Mouse (Mus musculus): ENCODE measurements around the gene Crim1. TPM values are rescaled to one million over a fixed set of nuclear protein-coding genes. Genes with fewer than 3 reads are reported as not detected.

The Crim1 gene
- total RNA-seq, 2 experiments from 2014 or later = 0.84 TPM; not detected in 1

DNA sequence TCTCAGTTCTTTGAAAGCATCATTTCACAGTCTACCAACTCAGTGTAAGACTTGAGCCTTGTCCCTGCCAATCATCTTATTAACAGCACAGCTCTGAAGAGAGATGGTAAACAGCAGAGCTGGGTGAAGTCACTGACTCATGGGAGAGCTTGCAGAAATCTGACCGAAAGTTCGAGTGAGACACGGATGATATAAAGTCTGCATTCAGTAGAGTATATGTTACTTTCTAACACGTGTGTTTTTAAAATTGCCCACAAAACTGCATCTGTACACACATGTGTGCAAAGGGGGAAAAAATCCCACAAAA is 75.4 kb downstream of the Crim1 start:
- no peak for ATAC-seq (replicated peaks; ENCODE audit: low FRiP score, poor library complexity, severe bottlenecking)

DNA sequence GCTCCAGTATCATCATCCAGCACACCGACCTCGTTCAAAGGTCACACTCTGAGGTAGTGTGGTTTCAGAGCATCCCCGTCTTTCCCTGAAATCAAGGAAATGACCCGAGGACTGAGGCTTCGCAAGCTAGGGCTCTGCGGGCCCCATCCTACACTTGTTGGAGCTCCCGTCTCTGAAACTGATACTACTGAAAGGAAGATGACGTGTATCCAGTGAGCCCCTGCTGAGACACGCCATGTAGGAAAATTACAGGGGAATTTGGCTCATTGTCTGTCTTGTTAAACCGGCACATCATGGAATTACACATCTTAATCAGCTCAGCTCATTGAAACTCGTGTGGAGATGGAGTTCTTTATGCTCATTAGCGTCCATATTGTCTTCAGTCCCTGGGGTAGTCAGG is 79.1 kb downstream of the Crim1 start:
- ATAC-seq (replicated peaks; ENCODE audit: low FRiP score, poor library complexity, severe bottlenecking) = no peak

DNA sequence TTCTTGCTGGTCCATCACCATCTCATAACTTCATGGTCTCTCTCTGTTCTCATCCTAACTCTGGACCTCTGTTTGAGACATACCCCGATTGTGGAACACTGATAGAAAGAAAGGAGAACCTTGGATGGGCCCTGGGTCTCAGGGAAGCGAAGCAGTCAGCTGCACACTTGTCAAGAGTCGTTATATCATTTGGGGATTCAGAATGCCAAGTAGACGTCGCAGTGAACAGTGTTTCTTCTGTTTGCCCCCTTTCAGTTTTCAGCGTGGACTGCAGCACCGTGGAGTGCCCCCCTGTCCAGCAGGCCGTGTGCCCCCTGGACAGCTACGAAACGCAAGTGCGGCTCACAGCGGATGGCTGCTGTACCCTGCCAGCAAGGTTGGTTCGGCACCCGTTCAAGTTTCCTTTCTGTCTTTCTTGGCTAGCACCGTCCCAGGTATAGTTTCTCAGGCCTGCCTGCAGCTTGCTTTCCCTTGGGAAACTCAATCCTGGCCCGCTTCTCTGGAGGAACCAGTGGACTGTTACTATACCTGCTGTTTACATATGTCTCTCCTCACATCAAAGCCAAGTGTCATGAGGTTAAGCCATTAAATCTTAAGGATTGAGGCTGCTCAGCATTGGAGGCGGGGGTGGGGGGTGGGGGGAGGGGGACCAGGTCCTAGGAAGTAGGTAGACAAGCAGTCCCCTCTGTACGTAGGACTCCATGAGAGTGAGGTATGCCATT is 81.1 kb downstream of the Crim1 start:
- no peak for ATAC-seq (replicated peaks; ENCODE audit: low FRiP score, poor library complexity, severe bottlenecking)

DNA sequence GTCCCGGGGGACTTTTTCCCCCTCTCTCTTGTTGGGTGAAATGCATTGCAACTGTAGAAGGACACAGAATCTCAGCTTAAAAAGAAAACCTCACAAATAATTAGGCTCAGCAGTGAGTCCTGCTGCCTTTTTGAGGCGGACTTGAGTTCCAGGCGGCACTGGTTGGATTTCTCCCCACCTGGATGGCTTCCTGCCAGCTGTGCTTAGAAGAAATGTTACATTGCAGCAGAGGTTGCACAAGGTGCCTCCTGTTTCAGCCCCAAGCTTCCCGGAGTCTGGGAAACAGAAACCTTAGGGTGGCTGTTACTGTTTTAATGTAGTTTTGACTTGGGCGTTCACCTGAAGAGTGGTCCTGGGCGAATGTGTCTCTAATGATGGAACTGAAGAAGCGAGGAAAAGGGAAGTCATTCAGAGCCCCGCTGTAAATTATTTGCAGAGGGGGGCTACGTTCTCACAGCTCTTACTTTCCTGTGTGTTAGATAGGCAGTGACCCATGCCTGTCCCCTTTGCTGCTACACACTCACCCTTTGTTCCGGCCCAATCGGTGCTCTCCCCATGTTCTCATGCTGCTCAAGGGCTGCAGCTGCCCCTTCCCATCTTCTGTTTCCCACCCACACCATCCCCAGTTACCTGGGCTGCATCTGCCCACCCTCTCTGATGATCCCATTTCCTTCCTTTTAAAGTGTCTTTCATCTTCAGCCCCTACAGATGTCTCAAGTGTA is 83.4 kb downstream of the Crim1 start:
- ATAC-seq (replicated peaks; ENCODE audit: low FRiP score, poor library complexity, severe bottlenecking) = no peak

DNA sequence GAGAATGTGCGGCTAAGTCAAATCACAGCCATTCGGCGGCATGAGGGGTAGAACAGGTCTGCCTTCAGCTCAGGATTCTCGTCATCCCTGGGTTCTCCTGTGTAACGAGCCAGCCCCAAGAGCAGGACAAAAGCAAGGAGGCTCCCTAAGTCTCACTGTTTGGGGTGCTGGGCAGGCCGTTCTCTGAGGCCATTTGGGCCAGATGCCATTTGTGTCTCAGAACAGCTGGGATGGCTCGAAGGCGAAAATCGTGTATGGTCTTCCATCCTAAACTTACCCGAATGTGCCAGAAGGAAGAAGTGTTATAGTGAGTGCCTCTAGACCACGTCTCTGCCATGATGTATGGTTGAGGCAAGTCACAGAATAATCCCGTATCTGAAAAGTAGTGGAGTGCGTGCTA is 86.0 kb downstream of the Crim1 start:
- ATAC-seq (replicated peaks; ENCODE audit: low FRiP score, poor library complexity, severe bottlenecking) = no peak

DNA sequence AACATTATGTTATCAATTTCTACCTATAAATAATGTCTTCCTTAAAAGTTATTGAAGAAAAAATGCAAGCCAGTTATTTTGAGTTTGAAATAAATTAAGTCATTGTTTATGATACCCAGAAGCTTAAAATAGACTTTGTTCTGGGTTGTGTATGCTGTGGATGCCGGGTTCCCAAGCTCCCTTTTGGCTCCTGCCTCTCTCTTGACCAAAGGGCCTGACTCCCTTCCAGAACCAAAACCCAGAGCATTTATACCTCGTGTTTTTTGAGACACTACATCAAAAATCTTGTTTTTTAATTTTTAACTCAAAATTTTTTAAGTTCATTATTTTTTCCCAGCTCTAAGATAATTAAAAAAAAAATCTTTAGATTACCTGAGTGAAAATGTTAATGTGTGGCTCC is 87.3 kb downstream of the Crim1 start:
- ATAC-seq (replicated peaks; ENCODE audit: low FRiP score, poor library complexity, severe bottlenecking) = no peak

DNA sequence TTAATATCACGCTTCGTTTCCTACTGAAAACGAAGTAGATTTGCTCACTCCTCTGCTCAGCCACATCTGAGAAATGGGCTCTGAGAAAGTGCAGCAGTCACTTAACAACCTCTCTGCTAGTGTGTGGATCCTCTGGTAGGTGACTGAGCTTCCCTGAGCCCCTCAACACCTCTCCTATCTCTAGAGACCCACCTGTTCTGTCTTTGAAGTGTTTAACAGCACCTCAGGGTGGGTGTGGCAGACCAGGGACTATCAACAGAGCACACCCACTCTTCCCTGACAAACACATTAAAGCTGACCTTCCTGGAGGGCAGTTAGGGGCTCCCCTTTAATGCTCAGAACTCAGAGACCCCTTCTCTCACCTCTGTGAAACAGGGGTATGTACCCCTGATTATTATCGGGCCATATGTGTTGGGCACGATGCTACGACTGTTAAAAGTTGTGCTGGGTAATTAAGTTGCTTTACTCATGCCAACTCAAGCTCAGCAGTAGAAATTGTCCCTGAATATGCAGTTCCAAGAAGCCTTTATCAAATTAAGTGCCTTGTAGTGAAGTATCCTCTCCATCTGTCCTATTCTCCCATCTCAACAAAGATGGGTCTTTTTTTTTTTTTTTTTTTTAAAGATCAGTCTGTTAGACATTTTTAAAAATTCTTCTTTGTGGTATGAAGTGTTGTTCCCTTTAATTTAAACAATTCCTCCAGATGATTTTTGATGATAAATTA is 90.3 kb downstream of the Crim1 start:
- ATAC-seq (replicated peaks; ENCODE audit: low FRiP score, poor library complexity, severe bottlenecking) = no peak

DNA sequence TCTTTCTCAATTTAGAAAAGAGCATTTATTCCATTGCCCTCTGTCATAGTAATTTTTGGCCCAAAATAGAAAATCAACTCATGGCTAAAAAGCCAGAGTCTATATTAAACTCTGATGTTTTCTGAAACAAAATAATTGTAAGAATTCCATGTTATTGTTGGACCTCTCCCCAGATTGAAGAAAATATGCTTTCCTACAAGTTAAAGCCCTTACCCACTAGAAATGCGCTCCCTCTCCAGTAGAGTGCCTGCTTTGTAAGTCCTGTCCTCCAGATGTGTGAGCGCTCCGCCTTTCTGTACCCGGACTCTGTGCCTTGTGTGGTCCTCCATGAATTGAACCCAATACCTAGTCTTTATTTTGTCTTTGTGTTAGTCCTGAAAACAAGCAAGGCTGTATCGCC is 91.0 kb downstream of the Crim1 start:
- no peak for ATAC-seq (replicated peaks; ENCODE audit: low FRiP score, poor library complexity, severe bottlenecking)

DNA sequence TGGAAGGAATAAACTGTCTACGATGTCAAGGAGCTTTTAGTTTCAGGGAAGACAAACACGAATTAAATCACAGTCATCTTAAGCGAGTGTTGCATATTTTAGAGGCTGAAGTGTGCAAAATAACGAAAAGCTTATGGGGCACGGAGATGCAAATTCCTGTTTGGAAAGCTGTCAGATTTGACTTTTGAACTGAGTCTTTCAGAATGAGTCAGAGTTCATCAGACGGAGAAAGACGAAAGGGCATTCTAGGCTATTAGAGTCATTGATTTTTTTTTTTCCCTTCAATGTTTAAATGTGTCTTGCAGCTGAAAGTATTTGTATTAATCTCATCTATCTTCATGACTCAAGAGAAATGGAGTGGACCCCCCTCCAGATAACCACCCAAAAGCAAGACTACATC is 92.3 kb downstream of the Crim1 start:
- ATAC-seq (replicated peaks; ENCODE audit: low FRiP score, poor library complexity, severe bottlenecking) = no peak

DNA sequence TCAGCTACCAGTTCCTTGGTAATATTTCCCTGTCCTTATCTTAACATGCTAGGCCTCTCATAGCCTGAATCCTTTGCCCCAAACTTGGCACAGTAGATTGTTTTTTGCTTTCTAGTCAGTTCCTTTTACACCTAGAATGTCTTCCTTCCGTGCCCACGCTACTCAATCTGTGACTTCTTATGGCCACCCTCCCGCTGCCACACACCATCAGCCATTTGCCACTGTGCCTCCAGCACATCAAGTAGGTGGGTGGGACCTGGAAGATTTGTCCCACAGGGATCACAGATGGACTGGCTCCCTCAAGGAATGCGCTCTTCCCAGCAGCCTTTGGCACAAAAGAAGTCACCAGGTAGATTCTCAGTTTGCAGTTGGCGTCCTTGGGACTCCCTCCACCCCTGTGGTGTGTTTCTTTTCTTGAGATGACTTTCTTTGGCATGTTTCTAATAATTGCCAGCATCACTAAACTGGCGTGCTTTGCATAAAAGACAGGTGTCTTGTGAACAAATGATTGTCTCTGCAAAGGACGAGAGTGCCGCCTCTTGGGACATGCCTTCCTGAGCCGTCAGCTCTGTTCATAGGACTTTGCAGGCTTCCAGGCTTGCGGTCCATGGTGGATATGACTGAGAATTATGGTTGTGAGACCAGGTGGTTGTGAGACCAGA is 92.9 kb downstream of the Crim1 start:
- no peak for ATAC-seq (replicated peaks; ENCODE audit: low FRiP score, poor library complexity, severe bottlenecking)

DNA sequence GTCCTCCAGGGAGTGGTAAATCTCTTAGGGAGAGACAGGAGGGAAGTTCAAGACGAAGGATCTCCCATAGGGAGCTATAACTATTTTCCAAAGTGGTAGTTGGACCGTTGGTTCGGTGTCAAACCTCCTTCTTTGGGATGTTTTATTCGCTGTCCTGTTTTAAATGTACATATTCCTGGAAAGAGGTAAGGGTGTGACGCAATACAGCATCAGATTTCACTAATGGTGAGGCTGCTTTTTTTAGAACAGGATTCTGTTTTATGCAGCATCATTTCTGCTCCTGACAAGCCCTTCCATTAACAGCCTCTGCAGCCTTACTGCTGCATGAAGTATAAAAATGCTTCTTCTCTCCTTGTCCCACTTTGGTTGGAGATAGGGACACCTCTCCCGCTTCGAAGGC is 95.9 kb downstream of the Crim1 start:
- ATAC-seq (replicated peaks; ENCODE audit: low FRiP score, poor library complexity, severe bottlenecking) = no peak

DNA sequence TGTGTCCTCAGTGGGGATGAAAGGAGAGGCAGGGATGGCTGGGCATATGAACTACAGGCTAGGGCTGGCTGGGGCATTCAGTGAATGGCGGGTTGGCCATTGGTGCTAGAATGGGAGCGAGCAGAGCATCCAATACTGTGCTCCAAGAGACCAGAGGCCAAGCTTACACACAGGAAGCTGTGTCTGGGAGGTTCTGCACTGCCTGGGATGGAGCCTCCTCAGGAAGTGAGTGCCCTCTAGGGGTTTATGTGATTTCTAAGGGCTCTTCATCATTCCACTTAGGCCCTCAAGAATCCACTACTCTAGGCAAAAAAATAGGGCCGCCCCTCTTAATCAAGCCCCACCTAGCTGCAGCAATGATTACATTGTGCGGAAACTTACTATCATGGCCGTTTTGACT is 98.1 kb downstream of the Crim1 start:
- ATAC-seq (replicated peaks; ENCODE audit: low FRiP score, poor library complexity, severe bottlenecking) = no peak

DNA sequence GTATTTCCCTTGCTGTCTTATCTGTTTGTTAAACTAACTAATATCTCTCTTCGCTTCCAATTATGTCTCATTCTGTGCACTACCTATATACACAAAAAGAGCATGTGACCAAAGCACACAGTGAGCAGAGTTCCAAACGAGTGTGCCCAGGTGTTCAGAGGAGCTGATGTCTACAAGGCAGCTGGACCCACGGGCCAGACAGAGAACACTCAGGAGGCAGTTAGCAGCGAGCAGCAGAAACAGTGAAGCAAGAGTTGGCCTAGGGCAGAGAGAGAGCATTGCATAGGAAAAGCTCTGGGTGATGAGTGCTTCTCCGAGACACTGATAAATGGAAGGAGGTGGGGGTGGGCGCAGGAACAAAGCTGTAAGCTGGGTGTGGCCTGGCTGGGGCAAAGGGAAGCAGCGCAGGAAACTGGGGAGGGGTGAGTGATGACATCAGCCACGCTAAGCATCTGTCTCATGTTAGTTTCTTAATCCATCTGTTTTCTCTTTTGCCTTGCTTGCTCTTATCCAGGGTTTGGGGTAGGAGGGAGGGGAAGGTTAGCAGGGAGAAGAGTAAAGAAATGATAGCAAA is 99.0 kb downstream of the Crim1 start:
- ATAC-seq (replicated peaks; ENCODE audit: low FRiP score, poor library complexity, severe bottlenecking) = no peak

DNA sequence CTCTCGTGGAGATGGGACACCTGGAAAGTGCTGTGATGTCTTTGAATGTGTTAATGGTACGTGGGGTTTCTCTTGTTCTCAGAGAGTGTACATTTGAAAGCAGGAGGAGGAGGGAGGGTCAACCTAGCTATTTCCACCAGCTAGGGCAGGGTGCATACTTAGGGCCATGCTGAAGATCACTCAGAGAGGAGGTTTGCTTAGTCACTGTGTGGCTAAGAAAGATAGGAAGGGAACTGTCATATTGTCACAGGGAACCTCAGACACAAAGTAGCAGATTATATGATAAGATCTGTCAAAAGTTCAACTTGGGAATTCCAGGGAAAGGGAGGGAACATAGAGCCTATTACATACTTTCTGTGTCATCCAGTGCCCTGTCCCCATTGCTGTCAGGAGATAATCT is 103.0 kb downstream of the Crim1 start:
- ATAC-seq (replicated peaks; ENCODE audit: low FRiP score, poor library complexity, severe bottlenecking) = no peak

DNA sequence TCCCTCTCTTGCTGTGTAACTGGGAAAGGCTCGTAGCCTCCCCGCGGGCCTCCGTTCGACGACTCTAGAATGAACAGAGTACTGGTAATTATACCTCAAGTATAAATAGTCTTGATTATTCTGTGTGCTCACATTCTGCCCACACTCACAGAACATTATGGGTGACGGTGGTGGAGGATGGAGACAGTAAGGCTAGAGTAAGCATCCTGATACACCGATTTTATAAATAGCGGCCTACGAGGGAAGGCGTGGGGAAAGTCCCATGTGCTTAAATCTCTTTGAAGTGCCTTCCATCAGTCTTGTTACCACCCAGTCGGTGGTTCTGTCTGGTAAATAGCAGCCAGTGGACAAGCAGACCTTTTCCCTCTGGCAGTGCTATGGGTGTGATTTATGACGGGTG is 104.0 kb downstream of the Crim1 start:
- no peak for ATAC-seq (replicated peaks; ENCODE audit: low FRiP score, poor library complexity, severe bottlenecking)

DNA sequence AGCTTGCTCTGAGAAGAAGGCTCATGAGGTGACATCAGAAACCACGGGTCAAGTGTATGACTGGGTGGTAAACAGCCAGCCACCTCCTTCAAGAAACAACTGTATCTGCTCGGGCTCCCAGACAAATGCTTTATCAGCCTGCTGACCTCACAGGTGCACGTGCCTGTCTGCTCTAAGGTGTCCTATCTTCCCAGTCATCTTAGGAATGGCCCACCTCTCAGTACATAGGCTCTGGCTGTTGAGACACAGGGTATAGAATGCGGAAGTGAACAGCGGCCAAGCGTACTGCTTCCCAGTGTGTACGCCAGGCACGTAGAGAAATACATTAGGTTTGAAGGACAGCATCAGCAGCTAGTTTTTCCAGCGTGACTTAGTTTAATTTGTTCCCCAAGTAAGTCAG is 106.4 kb downstream of the Crim1 start:
- no peak for ATAC-seq (replicated peaks; ENCODE audit: low FRiP score, poor library complexity, severe bottlenecking)

DNA sequence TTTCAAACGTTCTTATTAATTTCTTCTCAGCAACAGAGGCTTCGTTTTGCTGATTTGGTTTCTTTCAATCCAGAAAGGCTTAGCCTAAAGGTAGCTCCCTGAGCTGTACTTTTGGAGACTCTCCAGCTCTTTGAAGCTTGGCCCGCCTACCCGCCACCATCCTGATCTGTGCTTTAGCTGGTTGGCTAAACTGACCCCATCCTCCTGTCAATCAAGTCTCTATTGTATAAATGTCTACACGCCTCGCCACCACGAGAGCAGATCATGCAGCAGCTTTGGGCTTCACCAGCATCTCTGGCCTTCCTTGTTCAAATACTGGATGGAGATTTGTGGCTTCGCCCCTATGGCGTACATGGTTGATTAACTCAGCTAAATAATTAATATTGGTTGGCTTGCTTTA is 108.2 kb downstream of the Crim1 start:
- ATAC-seq (replicated peaks; ENCODE audit: low FRiP score, poor library complexity, severe bottlenecking) = no peak

DNA sequence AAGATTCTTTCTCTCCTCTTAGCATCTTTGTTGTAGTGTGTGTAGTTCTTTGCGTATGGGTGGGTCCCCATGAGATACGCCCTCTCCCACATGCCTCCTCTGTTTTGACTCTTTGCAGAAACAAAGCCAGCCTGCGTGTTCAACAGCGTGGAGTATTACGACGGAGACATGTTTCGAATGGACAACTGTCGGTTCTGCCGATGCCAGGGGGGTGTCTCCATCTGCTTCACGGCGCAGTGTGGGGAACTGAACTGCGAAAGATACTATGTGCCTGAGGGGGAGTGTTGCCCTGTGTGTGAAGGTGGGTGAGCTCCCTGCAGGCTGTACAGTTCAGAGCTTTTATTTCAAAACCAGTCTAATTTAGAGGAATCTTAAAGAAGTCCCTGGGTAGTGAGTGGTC is 113.0 kb downstream of the Crim1 start:
- no peak for ATAC-seq (replicated peaks; ENCODE audit: low FRiP score, poor library complexity, severe bottlenecking)

DNA sequence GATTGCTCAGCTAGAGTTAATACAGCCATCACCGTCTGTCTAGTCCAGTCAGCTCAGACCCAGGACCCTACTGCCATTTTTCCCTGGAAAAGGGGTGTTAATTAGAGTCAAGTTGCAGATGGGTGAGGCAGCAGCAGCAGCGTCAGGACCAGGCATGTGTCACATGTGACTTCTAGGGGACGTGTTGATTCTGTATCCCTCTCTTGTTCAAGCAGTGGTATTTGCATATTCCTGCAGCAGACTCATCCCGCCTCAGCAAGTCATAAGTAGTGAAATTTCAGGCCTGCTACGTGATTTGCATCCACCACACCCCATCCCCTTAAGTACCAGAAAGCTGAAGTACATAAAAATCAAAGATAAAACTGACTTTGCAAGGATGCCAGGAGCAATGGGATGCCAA is 113.6 kb downstream of the Crim1 start:
- no peak for ATAC-seq (replicated peaks; ENCODE audit: low FRiP score, poor library complexity, severe bottlenecking)

DNA sequence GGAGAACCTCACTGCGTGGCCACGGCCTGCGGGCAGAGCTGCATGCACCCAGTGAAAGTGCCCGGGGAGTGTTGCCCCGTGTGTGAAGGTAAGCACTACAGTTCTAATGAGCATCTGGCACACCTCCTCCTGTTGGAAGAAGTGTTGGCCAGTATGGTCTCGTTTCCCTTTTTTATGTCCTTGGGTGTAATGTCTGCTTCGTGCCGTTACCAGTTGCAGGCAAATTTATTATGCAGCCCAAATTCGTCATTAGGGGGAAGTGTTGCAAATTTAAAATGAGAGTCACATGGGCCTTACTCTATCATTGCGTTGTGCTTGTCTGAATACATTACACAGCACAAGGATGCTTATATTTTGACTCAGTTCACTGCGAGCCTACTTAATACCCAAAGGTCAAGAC is 115.6 kb downstream of the Crim1 start:
- ATAC-seq (replicated peaks; ENCODE audit: low FRiP score, poor library complexity, severe bottlenecking) = no peak

All from erythroid progenitor cell, adult 5-6 weeks (primary cell).